Mouse (Mus musculus) adrenal gland, adult 8-10 months (tissue): Measurements from ENCODE around the gene Mdga1. TPM values are rescaled to one million over a fixed set of nuclear protein-coding genes. Genes with fewer than 3 reads are reported as not detected.

Experiments
- DNase-seq: peaks from one replicate; pipeline ENCODE4 v3.0.0; 2022
- total RNA-seq, 4 experiments: library from RNA; stranded (reverse); gene quantifications; 2 replicates each; pipeline ENCODE4 v1.2.4; 2022

Gene Mdga1
- total RNA-seq, 4 experiments from 2014 or later, result 0.21 to 2.2 (median 0.66) TPM

- peak; percentile 35 for DNase-seq
These were observed 127.9 kb downstream of the Mdga1 start for GRCm38 (mm10) chr17:29841781-29842690.

GRCm38 (mm10) chr17:29838029-29838428 is 131.9 kb downstream of the Mdga1 start:
- DNase-seq, result no peak

GRCm38 (mm10) chr17:29837441-29837840 is 132.4 kb downstream of the Mdga1 start:
- DNase-seq, result no peak

- DNase-seq, result no peak
These were observed 135.1 kb downstream of the Mdga1 start for GRCm38 (mm10) chr17:29834768-29835167.

GRCm38 (mm10) chr17:29834333-29834732 is 135.6 kb downstream of the Mdga1 start:
- DNase-seq, result no peak

- DNase-seq, result peak; percentile 39
These were observed 138.2 kb downstream of the Mdga1 start for GRCm38 (mm10) chr17:29831696-29832095.

- no peak for DNase-seq
These were observed 140.8 kb downstream of the Mdga1 start for GRCm38 (mm10) chr17:29829136-29829535.

GRCm38 (mm10) chr17:29827602-29828001 is 142.3 kb downstream of the Mdga1 start:
- no peak for DNase-seq

GRCm38 (mm10) chr17:29824512-29825120 is 145.3 kb downstream of the Mdga1 start:
- DNase-seq, result no peak

- no peak for DNase-seq
These were observed 145.7 kb downstream of the Mdga1 start for GRCm38 (mm10) chr17:29824208-29824509.

- DNase-seq, result no peak
These were observed 146.3 kb downstream of the Mdga1 start for GRCm38 (mm10) chr17:29823439-29824207.

GRCm38 (mm10) chr17:29819608-29820007 is 150.3 kb downstream of the Mdga1 start:
- no peak for DNase-seq

GRCm38 (mm10) chr17:29818989-29819388 is 150.9 kb downstream of the Mdga1 start:
- no peak for DNase-seq

- DNase-seq, result no peak
These were observed 151.5 kb downstream of the Mdga1 start for GRCm38 (mm10) chr17:29818264-29818945.

- DNase-seq, result no peak
These were observed 155.1 kb downstream of the Mdga1 start for GRCm38 (mm10) chr17:29814758-29815157.

GRCm38 (mm10) chr17:29813328-29813727 is 156.6 kb downstream of the Mdga1 start:
- no peak for DNase-seq

- no peak for DNase-seq
These were observed 166.3 kb downstream of the Mdga1 start for GRCm38 (mm10) chr17:29803545-29803944.

- peak; percentile 47 for DNase-seq
These were observed 168.5 kb downstream of the Mdga1 start for GRCm38 (mm10) chr17:29801358-29801757.

GRCm38 (mm10) chr17:29800096-29800455 is 169.8 kb downstream of the Mdga1 start:
- DNase-seq, result no peak

- DNase-seq, result no peak
These were observed 170.3 kb downstream of the Mdga1 start for GRCm38 (mm10) chr17:29799398-29800095.

- DNase-seq, result no peak
These were observed 171.7 kb downstream of the Mdga1 start for GRCm38 (mm10) chr17:29798151-29798550.

GRCm38 (mm10) chr17:29796787-29797186 is 173.1 kb downstream of the Mdga1 start:
- DNase-seq, result no peak
